Mouse (Mus musculus) intestine, postnatal 0 days (tissue): ENCODE data around the gene Ush1g. TPM values are rescaled to one million over a fixed set of nuclear protein-coding genes. Genes with fewer than 3 reads are reported as not detected.

Source experiments
- ATAC-seq: fragments of 200-750 bp; cut with Nextera tagmentation; 2 replicates; pipeline ENCODE4 v1.8.0; 2017; ENCODE audit warnings: mild to moderate bottlenecking, moderate TSS enrichment, moderate library complexity
- H3K27ac ChIP-seq: fragments of 300-500 bp; sonication (generic); 2 replicates; pipeline ENCODE4 v1.5.1; 2014; ENCODE audit warnings: mild to moderate bottlenecking, low read depth, low read length, moderate library complexity
- H3K27me3 ChIP-seq: fragments of 300-500 bp; sonication (generic); replicated peaks from 2 replicates; pipeline ENCODE4 v1.6.1; 2014; ENCODE audit warnings: low read length, mixed read lengths; ENCODE audit not compliant: control insufficient read depth, insufficient read depth
- H3K36me3 ChIP-seq: fragments of 300-500 bp; sonication (generic); 2 replicates; pipeline ENCODE4 v1.6.1; 2014; ENCODE audit warnings: mild to moderate bottlenecking, moderate library complexity; ENCODE audit not compliant: control insufficient read depth, insufficient read depth
- H3K4me1 ChIP-seq: fragments of 300-500 bp; sonication (generic); replicated peaks from 2 replicates; pipeline ENCODE4 v1.6.1; 2014; ENCODE audit warnings: antibody characterized with exemption, low read length, mixed read lengths; ENCODE audit not compliant: control insufficient read depth, insufficient read depth
- H3K4me2 ChIP-seq: fragments of 300-500 bp; sonication (generic); replicated peaks from 2 replicates; pipeline ENCODE4 v1.6.1; 2014; ENCODE audit warnings: low read depth, mild to moderate bottlenecking, moderate library complexity
- H3K4me3 ChIP-seq: fragments of 300-500 bp; sonication (generic); 2 replicates; pipeline ENCODE4 v1.5.1; 2014; ENCODE audit warnings: low read depth, low read length
- H3K9ac ChIP-seq: fragments of 300-500 bp; sonication (generic); 2 replicates; pipeline ENCODE4 v1.6.1; 2014; ENCODE audit warnings: mild to moderate bottlenecking, low read depth, low read length
- H3K9me3 ChIP-seq: fragments of 300-500 bp; sonication (generic); 2 replicates; pipeline ENCODE4 v1.6.1; 2016; ENCODE audit warnings: mixed run types; ENCODE audit not compliant: control insufficient read depth
- CTCF ChIP-seq: sonication (generic); IDR thresholded peaks from 2 replicates; pipeline ENCODE4 v1.5.1; 2016; ENCODE audit warnings: low read depth, mild to moderate bottlenecking, control low read depth, antibody characterized with exemption, moderate library complexity
- WGBS: fragments of 180-500 bp; shearing (Covaris S2); extraction: QIAGEN DNeasy Blood & Tissue Kit; methylation state at CpG from one replicate; pipeline ENCODE4 v1.1.7; 2014; 5-methylcytosine and 5-hydroxymethylcytosine counted together
- polyA plus RNA-seq: library from polyadenylated mRNA; unstranded; fragments of >200 nt; fragmentation: Nextera tagmentation; extraction: Ambion mirVana; gene quantifications from 2 replicates; pipeline ENCODE4 v1.2.1, GENCODE M21; 2015

Ush1g gene
- polyA plus RNA-seq, result 0.05 and 0.09 TPM in 2 replicates

GRCm38 (mm10) chr11:115321906-115322693 lies at the start of gene Ush1g:
Gene Ush1g, minus strand, starts transcription at chr11:115322041.
- Histone ChIP-seq H3K9me3 (no peaks in the 10 kb centered on the region), H3K9ac (no peak within 1 kb of the TSS), H3K4me1 (no peaks in the 10 kb centered on the region), H3K36me3 (no peaks in the 10 kb centered on the region), H3K4me2 (no peak within 1 kb of the TSS; the same call in 1 of the 2 replicates), H3K27ac (no peak within 1 kb of the TSS), H3K4me3 (no peak within 1 kb of the TSS), H3K27me3 (peaks cover 76% of the 10 kb centered on the region)
- TF ChIP-seq CTCF, result peak; percentile 98
- peak; percentile 36 for ATAC-seq
- 6% methylated on average over 35 of the region's 35 CpGs for WGBS

GRCm38 (mm10) chr11:115371354-115371753 lies 49.5 kb upstream of the Ush1g start:
- no peaks in the 10 kb centered on the region for H3K9me3 ChIP-seq
- WGBS, result 69% methylated on average over 8 of the region's 8 CpGs
- H3K9ac ChIP-seq, result no peak overlapping the region
- no peak overlapping the region for H3K27ac ChIP-seq
- no peak for ATAC-seq
- H3K27me3 ChIP-seq, result peaks cover 18% of the 10 kb centered on the region
- no peaks in the 10 kb centered on the region for H3K4me1 ChIP-seq
- TF ChIP-seq CTCF, result no peak
- H3K36me3 ChIP-seq, result no peaks in the 10 kb centered on the region
- no peak overlapping the region for H3K4me2 ChIP-seq
- H3K4me3 ChIP-seq, result no peak overlapping the region

GRCm38 (mm10) chr11:115370368-115370767 lies 48.5 kb upstream of the Ush1g start:
- Histone ChIP-seq H3K27ac (no peak overlapping the region), H3K4me2 (no peak overlapping the region), H3K36me3 (no peaks in the 10 kb centered on the region), H3K9me3 (no peaks in the 10 kb centered on the region), H3K4me3 (no peak overlapping the region), H3K4me1 (no peaks in the 10 kb centered on the region), H3K27me3 (peaks cover 23% of the 10 kb centered on the region), H3K9ac (no peak overlapping the region)
- ATAC-seq, result no peak
- 67% methylated on average over 7 of the region's 7 CpGs for WGBS
- TF ChIP-seq CTCF, result no peak

GRCm38 (mm10) chr11:115367395-115367944 lies 45.6 kb upstream of the Ush1g start, which contains the start of gene Hid1:
Gene Hid1, minus strand, starts transcription at chr11:115367756.
- Histone ChIP-seq H3K9ac (peak within 1 kb of the TSS; percentile 50), H3K27ac (no peak within 1 kb of the TSS), H3K4me3 (peak within 1 kb of the TSS; percentile 56), H3K9me3 (no peaks in the 10 kb centered on the region), H3K4me1 (no peaks in the 10 kb centered on the region), H3K4me2 (peak within 1 kb of the TSS; percentile 93), H3K36me3 (no peaks in the 10 kb centered on the region), H3K27me3 (peaks cover 14% of the 10 kb centered on the region)
- ATAC-seq, result peak; percentile 74
- under 1% methylated on average over 38 of the region's 39 CpGs for WGBS
- TF ChIP-seq CTCF, result no peak

- Histone ChIP-seq H3K9me3 (no peaks in the 10 kb centered on the region), H3K36me3 (no peaks in the 10 kb centered on the region), H3K27ac (no peak overlapping the region), H3K9ac (peak overlapping the region; percentile 50), H3K4me1 (no peaks in the 10 kb centered on the region), H3K4me2 (peak overlapping the region; percentile 93), H3K4me3 (peak overlapping the region; percentile 56), H3K27me3 (peaks cover 14% of the 10 kb centered on the region)
- peak; percentile 20; the same call in 1 of the 2 replicates for ATAC-seq
- 7% methylated on average over 26 of the region's 28 CpGs for WGBS
- TF ChIP-seq CTCF, result no peak
Measured at GRCm38 (mm10) chr11:115366706-115367394, 45.0 kb upstream of the Ush1g start.

- no peak for TF ChIP-seq CTCF
- Histone ChIP-seq H3K4me3 (no peak overlapping the region), H3K27ac (no peak overlapping the region), H3K9me3 (no peaks in the 10 kb centered on the region), H3K27me3 (peaks cover 14% of the 10 kb centered on the region), H3K9ac (no peak overlapping the region), H3K4me1 (no peaks in the 10 kb centered on the region), H3K4me2 (peak overlapping the region; percentile 93), H3K36me3 (no peaks in the 10 kb centered on the region)
- no peak for ATAC-seq
- WGBS, result 51% methylated on average over 7 of the region's 7 CpGs
Measured at GRCm38 (mm10) chr11:115366039-115366705, 44.3 kb upstream of the Ush1g start.
